Mouse (Mus musculus) limb, embryonic 10.5 days (tissue): ENCODE data around the gene Riox1. TPM values are rescaled to one million over a fixed set of nuclear protein-coding genes. Genes with fewer than 3 reads are reported as not detected.
A peak's percentile ranks its signal among the peaks of the same experiment; 100 is the strongest.

ENCODE experiments used
- DNase-seq: peaks from one replicate; pipeline ENCODE4 v3.0.0-alpha.2; 2017; ENCODE audit warnings: low spot score
- H3K27ac ChIP-seq: fragments of 300-500 bp; sonication (generic); 2 replicates; pipeline ENCODE4 v1.5.1; 2016; ENCODE audit warnings: mild to moderate bottlenecking
- H3K27me3 ChIP-seq: fragments of 300-500 bp; sonication (generic); 2 replicates; pipeline ENCODE4 v1.6.1; 2016; ENCODE audit warnings: low read depth, mild to moderate bottlenecking; ENCODE audit not compliant: poor library complexity, severe bottlenecking
- H3K36me3 ChIP-seq: fragments of 300-500 bp; sonication (generic); 2 replicates; pipeline ENCODE4 v1.6.1; 2016; ENCODE audit warnings: mild to moderate bottlenecking, moderate library complexity
- H3K4me1 ChIP-seq: fragments of 300-500 bp; sonication (generic); 2 replicates; pipeline ENCODE4 v1.6.1; 2016
- H3K4me3 ChIP-seq: fragments of 300-500 bp; sonication (generic); 2 replicates; pipeline ENCODE4 v1.5.1; 2016; ENCODE audit warnings: mild to moderate bottlenecking, moderate library complexity
- H3K9me3 ChIP-seq: fragments of 300-500 bp; sonication (generic); replicated peaks from 2 replicates; pipeline ENCODE4 v1.6.1; 2016; ENCODE audit warnings: mild to moderate bottlenecking
- WGBS: fragments of 180-500 bp; shearing (Covaris S2); methylation state at CpG from one replicate; pipeline ENCODE4 v1.1.7; 2016; 5-methylcytosine and 5-hydroxymethylcytosine counted together
- polyA plus RNA-seq: library from polyadenylated mRNA; unstranded; fragments of >200 nt; fragmentation: Nextera tagmentation; extraction: Ambion mirVana; gene quantifications from 2 replicates; pipeline ENCODE4 v1.2.1, GENCODE M21; 2016

Riox1 gene
- polyA plus RNA-seq = 18.5 and 21.9 TPM in 2 replicates

GRCm38 (mm10) chr12:83950493-83950839 is at the start of gene Riox1:
Gene Riox1, plus strand, starts transcription at chr12:83950608.
- Histone ChIP-seq H3K36me3 (peaks cover 32% of the 10 kb centered on the region), H3K27ac (peak within 1 kb of the TSS; percentile 94), H3K4me1 (peaks cover 37% of the 10 kb centered on the region), H3K27me3 (no peaks in the 10 kb centered on the region), H3K9me3 (no peaks in the 10 kb centered on the region), H3K4me3 (peak within 1 kb of the TSS; percentile 95)
- WGBS = under 1% methylated on average over 37 of the region's 37 CpGs
- peak; percentile 89 for DNase-seq

GRCm38 (mm10) chr12:83910451-83910850 is 40.0 kb upstream of the Riox1 start:
- peaks cover 25% of the 10 kb centered on the region; the same call in 1 of the 2 replicates for H3K36me3 ChIP-seq
- H3K27ac ChIP-seq = no peak overlapping the region
- WGBS = 87% methylated on average over 2 of the region's 2 CpGs

GRCm38 (mm10) chr12:83914202-83914740 is 36.1 kb upstream of the Riox1 start:
- WGBS = 94% methylated on average over 4 of the region's 4 CpGs
- H3K27ac ChIP-seq = no peak overlapping the region
- H3K4me3 ChIP-seq = no peak overlapping the region
- no peaks in the 10 kb centered on the region for H3K4me1 ChIP-seq
- H3K9me3 ChIP-seq = no peaks in the 10 kb centered on the region
- no peaks in the 10 kb centered on the region for H3K27me3 ChIP-seq
- H3K36me3 ChIP-seq = peaks cover 30% of the 10 kb centered on the region
- DNase-seq = no peak

More at GRCm38 (mm10) chr12:83910451-83910850, 40.0 kb upstream of the Riox1 start:
- no peaks in the 10 kb centered on the region for H3K4me1 ChIP-seq
- no peak overlapping the region for H3K4me3 ChIP-seq
- no peaks in the 10 kb centered on the region for H3K27me3 ChIP-seq
- no peak for DNase-seq
- no peaks in the 10 kb centered on the region for H3K9me3 ChIP-seq

GRCm38 (mm10) chr12:83914797-83915196 is 35.6 kb upstream of the Riox1 start:
- Histone ChIP-seq H3K27me3 (no peaks in the 10 kb centered on the region), H3K4me1 (no peaks in the 10 kb centered on the region), H3K9me3 (no peaks in the 10 kb centered on the region), H3K4me3 (no peak overlapping the region), H3K27ac (no peak overlapping the region), H3K36me3 (peaks cover 30% of the 10 kb centered on the region)
- DNase-seq = no peak
- WGBS = 93% methylated on average over 1 of the region's 1 CpGs

GRCm38 (mm10) chr12:83916884-83917283 is 33.5 kb upstream of the Riox1 start:
- H3K4me1 ChIP-seq = peaks cover 11% of the 10 kb centered on the region
- no peaks in the 10 kb centered on the region for H3K9me3 ChIP-seq
- no peak for DNase-seq
- 85% methylated on average over 9 of the region's 9 CpGs for WGBS
- no peak overlapping the region for H3K27ac ChIP-seq
- no peak overlapping the region for H3K4me3 ChIP-seq
- H3K36me3 ChIP-seq = peaks cover 28% of the 10 kb centered on the region
- no peaks in the 10 kb centered on the region for H3K27me3 ChIP-seq

- DNase-seq = no peak
- Histone ChIP-seq H3K9me3 (no peaks in the 10 kb centered on the region), H3K4me1 (peaks cover 28% of the 10 kb centered on the region), H3K4me3 (peak overlapping the region; percentile 99), H3K36me3 (peaks cover 11% of the 10 kb centered on the region), H3K27me3 (no peaks in the 10 kb centered on the region), H3K27ac (peak overlapping the region; percentile 96)
- 1% methylated on average over 31 of the region's 31 CpGs for whole genome bisulfite sequencing
These were observed 29.5 kb upstream of the Riox1 start for GRCm38 (mm10) chr12:83920721-83921441.

- no peaks in the 10 kb centered on the region for H3K27me3 ChIP-seq
- H3K9me3 ChIP-seq = no peaks in the 10 kb centered on the region
- peaks cover 6% of the 10 kb centered on the region for H3K36me3 ChIP-seq
- H3K27ac ChIP-seq = peak within 1 kb of the TSS; percentile 96
- under 1% methylated on average over 63 of the region's 63 CpGs for WGBS
- peaks cover 28% of the 10 kb centered on the region for H3K4me1 ChIP-seq
- H3K4me3 ChIP-seq = peak within 1 kb of the TSS; percentile 99
- DNase-seq = peak; percentile 96
These were observed 28.6 kb upstream of the Riox1 start, which contains the start of gene Numb for GRCm38 (mm10) chr12:83921535-83922381. Gene Numb, minus strand, starts transcription at chr12:83921934.

GRCm38 (mm10) chr12:83922724-83923485 is 27.5 kb upstream of the Riox1 start:
- no peaks in the 10 kb centered on the region for H3K27me3 ChIP-seq
- WGBS = 48% methylated on average over 8 of the region's 8 CpGs
- DNase-seq = no peak
- H3K9me3 ChIP-seq = no peaks in the 10 kb centered on the region
- H3K27ac ChIP-seq = peak overlapping the region; percentile 96
- H3K4me3 ChIP-seq = peak overlapping the region; percentile 99
- peaks cover 28% of the 10 kb centered on the region for H3K4me1 ChIP-seq
- 0 out of 2 replicates have a peak, but pooled peaks cover 4% of the 10 kb centered on the region for H3K36me3 ChIP-seq

GRCm38 (mm10) chr12:83923486-83923859 is 26.9 kb upstream of the Riox1 start:
- no peak for DNase-seq
- 93% methylated on average over 1 of the region's 1 CpGs for WGBS
- Histone ChIP-seq H3K27ac (no peak overlapping the region), H3K9me3 (no peaks in the 10 kb centered on the region), H3K27me3 (no peaks in the 10 kb centered on the region), H3K4me3 (no peak overlapping the region), H3K36me3 (0 out of 2 replicates have a peak, but pooled peaks cover 3% of the 10 kb centered on the region), H3K4me1 (peaks cover 28% of the 10 kb centered on the region)

GRCm38 (mm10) chr12:83924332-83924731 is 26.1 kb upstream of the Riox1 start:
- no peaks in the 10 kb centered on the region for H3K9me3 ChIP-seq
- H3K4me1 ChIP-seq = peaks cover 28% of the 10 kb centered on the region
- H3K4me3 ChIP-seq = no peak overlapping the region
- H3K27ac ChIP-seq = no peak overlapping the region
- DNase-seq = no peak
- no peaks in the 10 kb centered on the region for H3K36me3 ChIP-seq
- WGBS = 64% methylated on average over 3 of the region's 3 CpGs
- no peaks in the 10 kb centered on the region for H3K27me3 ChIP-seq

- H3K27me3 ChIP-seq = no peaks in the 10 kb centered on the region
- 57% methylated on average over 7 of the region's 7 CpGs for WGBS
- H3K36me3 ChIP-seq = no peaks in the 10 kb centered on the region
- no peak for DNase-seq
- peaks cover 25% of the 10 kb centered on the region for H3K4me1 ChIP-seq
- no peak overlapping the region for H3K27ac ChIP-seq
- H3K4me3 ChIP-seq = no peak overlapping the region
- H3K9me3 ChIP-seq = no peaks in the 10 kb centered on the region
These were observed 25.2 kb upstream of the Riox1 start for GRCm38 (mm10) chr12:83925160-83925703.

- H3K4me1 ChIP-seq = peaks cover 17% of the 10 kb centered on the region
- DNase-seq = no peak
- 90% methylated on average over 2 of the region's 2 CpGs for WGBS
- H3K4me3 ChIP-seq = no peak overlapping the region
- H3K9me3 ChIP-seq = no peaks in the 10 kb centered on the region
- H3K36me3 ChIP-seq = no peaks in the 10 kb centered on the region
- H3K27ac ChIP-seq = no peak overlapping the region
- H3K27me3 ChIP-seq = no peaks in the 10 kb centered on the region
These were observed 24.3 kb upstream of the Riox1 start for GRCm38 (mm10) chr12:83926061-83926460.
